Mouse (Mus musculus): Measurements from ENCODE around the gene Rpl18.

Rpl18 gene

DNA sequence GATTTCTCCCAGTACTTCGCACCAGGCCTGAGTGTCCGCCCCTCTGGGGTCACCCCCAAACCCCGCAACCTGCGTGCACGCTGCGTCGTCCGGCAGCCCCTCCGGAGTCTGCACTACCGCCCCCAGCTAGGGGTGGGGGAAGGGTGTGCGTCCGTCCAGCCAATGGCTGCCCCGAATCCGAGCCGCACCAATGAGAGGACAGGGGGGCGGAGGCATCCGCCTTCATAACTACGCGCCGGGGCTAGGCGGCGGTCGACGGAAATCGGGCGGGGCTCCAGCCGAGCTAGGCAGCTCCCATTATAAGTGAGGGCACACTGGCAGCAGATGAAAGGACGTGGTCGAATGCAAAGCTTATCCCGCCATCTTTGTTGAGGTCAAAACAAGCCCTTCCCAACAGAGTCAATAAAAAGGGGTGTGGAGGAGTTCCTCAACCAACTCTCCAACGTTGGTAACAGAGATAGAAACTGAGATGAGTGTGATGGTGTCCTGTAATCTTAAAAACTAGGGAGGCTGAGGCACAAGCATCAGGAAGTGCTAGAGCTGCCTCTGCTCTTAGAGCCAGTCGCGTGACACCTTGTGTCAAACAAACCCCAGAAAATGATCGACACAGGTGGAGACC, at the start of gene Rpl18:
Rpl18 (plus strand) TSS at position 368 of the 619 bp plus-strand sequence.
- peak; percentile 98 to 99 for DNase-seq (ENCODE audit: low spot score in 2 of 2)

- DNase-seq (ENCODE audit: low spot score in 2 of 2): no peak
These were observed 49.1 kb upstream of the Rpl18 start, which contains the start of gene Fut2 for GRCm38 (mm10) chr7:45666161-45666560. TSS of gene Fut2 (minus strand) at chr7:45666394.

- DNase-seq (ENCODE audit: low spot score in 2 of 2): no peak
These were observed 47.5 kb upstream of the Rpl18 start for GRCm38 (mm10) chr7:45667761-45668160.

DNA sequence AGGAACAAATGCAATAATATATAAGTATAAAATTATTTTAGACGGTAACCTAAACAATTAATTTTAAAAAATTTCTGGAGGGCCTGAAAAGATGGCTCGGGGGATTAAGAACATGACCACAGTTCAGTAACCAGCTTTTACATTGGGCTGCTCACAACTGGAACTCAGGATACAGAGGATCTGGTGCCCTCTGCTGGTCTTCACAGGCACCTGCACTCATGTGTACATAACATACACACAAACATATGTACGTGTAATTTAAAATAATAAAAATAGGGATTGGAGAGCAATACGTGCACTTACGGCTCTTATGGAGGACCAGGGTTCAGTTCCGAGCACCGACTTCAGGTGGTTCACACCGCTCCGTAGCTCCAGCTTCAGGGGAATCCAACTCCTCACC, 46.3 kb upstream of the Rpl18 start:
- DNase-seq (ENCODE audit: low spot score in 2 of 2): no peak

DNA sequence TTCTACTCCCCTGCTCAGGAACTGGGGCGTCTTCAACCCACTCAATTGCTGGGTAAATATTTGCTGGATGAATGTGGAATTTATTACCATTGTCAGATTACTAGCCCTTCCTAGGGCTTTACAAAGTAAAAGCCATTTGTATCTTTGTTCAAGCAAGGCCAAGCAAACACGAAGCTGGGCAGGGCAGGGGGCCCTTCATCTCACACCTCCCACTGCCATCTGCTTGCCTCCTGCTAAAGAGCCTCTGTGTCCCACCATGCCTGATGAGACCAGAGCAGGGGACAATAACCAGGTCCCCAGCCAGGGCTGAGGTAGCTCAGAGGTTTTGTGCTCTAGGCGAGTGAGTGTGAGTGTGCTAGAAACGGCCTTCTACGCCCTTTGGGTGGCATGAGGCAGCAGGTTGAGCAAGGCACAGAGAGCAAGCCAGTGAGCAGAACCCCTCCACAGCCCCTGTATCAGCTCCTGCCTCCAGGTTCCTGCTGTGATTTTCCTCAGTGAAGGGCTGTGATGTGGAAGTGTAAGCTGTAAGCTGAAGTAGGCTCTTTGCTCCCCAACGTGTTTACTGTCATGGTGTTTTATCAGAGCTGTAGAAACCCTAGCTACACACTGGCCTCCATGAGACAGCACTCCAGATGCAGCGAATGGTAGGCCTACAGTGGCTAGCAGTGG, 37.5 kb upstream of the Rpl18 start:
- DNase-seq (ENCODE audit: low spot score in 2 of 2): no peak

GRCm38 (mm10) chr7:45678513-45678912, 36.7 kb upstream of the Rpl18 start:
- DNase-seq (ENCODE audit: low spot score in 2 of 2): no peak

DNA sequence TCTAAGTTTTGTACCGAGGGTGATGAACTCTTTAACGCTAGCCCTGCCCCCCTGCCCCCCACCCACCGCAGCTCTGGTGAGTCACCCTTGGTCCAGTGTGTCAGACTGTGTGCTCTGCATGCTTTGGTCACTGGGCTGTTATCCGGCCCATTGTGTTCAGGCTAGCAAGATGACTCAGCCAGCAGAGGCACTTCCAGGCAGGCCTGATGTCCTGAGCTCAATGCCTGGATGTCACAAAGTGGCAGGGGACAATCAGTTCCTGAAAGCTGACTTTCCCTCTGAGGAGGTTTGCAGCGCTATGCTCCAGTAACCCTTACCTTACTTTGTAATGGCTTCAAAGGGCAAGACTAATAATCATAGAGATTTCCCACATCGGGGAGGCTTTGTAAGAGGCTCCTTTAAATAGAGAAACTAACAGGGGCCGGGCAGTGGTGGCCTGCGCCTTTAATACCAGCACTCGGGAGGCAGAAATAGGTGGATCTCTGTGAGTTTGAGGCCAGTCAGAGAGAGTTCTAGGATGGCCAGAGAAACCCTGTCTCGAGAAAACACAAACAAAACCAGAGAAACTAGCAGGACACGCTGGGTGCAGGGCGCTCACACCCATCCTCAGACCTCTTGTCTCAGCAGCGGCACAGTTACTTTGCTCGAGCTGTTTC, 35.2 kb upstream of the Rpl18 start:
- no peak for DNase-seq (ENCODE audit: low spot score in 2 of 2)

GRCm38 (mm10) chr7:45681046-45681736, 34.1 kb upstream of the Rpl18 start:
- DNase-seq (ENCODE audit: low spot score in 2 of 2): no peak

DNA sequence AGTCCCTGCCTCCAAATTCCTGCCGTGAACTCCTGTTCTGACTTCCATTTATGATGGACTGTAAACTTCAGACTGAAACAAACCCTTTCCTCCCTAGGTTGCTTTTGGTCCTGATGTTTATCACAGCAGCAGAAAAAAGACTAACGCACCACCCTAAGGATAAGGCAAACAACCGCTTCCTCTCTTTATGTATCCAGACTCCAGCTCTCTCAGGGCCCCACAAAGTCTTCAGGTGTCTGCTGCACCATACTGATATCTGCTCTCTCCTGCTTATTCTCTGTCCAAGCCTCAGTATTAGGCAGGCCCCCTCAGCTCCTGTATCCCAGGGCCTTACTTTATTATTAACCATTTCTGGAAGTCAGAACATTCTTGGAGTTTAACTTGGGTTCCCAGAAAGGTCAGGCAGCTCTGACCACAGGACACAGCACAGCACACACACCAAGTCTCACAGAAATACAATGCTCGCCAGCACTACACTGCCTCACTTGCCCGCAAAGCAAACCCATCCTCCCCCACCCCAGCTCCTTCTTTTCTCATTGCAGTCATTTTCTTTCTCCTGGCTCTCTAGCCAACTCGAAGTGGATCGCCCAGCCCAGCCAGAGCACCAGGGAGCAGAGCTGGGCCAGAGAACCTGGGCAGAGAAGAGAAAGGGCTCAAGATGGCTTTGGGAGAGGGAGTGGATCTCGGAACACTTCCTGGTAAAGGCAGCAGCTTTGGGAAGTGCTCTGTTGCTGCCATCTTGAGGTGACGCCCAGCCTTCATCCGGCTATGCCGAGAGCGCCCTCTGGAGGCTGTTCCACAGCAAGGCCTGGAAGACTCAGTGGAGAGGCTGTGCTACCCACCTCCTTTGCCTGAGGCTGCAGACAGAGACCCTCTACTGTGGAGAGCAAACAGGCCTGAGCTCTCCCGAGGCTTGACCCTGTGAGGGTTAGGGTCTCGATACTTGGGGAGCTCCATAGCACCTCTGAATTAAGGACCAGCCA, 32.8 kb upstream of the Rpl18 start:
- peak; percentile 81 to 87 for DNase-seq (ENCODE audit: low spot score in 2 of 2)

DNA sequence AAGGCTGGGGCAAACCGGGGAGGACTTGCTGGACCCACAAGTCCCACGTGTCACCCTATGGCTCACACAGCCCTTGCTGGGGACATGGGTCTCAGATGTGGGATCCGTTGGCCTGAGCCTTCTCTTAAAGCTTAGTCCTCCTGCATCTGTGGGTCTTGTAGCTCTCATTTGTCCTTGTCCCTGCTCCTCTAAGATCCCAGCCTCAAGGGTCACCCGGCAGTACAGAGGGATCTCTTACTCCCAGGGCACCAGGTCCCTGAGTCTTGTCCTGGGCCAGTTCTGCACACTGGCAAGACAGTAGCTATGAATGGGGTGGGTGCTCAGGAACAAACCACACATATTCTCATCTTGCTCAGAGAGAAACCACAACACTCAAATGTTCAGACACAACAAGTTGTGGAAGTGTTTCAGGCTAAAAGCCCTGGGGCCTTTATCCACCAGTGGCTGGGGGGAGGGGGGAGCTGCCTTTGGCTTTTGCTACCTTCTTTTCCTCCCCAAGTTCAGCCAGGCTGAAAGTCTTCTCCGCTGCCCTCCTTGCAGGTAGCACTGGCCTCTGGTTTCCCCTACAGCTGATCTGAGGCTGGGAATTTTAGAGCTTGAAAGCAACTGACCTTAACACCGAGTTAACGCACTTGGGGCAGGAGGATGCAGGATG, 31.7 kb upstream of the Rpl18 start, which contains the start of gene Ntn5:
Ntn5 (plus strand) TSS at position 627 of the 655 bp plus-strand sequence.
- no peak for DNase-seq (ENCODE audit: low spot score in 2 of 2)

- no peak for DNase-seq (ENCODE audit: low spot score in 2 of 2)
These were observed 29.4 kb upstream of the Rpl18 start for GRCm38 (mm10) chr7:45685811-45686210.

DNA sequence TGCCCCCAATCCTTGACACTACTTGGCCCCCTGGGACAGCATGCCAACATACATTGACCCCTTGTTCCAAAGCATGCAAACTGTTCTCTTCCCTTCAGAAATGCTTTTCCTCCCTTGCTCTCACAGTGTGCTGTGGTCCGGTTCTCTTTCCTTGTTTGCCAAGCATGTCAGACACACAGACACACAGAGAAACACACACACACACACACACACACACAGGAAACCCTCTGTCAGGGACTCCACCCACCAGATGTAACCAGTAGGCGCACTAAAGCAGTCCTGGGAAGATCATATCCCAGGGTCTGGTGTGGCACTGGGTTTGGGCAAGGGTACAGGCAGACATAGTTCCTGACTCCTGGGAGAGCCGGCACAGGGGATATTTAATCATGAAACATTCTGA, 28.4 kb upstream of the Rpl18 start:
- no peak for DNase-seq (ENCODE audit: low spot score in 2 of 2)

DNA sequence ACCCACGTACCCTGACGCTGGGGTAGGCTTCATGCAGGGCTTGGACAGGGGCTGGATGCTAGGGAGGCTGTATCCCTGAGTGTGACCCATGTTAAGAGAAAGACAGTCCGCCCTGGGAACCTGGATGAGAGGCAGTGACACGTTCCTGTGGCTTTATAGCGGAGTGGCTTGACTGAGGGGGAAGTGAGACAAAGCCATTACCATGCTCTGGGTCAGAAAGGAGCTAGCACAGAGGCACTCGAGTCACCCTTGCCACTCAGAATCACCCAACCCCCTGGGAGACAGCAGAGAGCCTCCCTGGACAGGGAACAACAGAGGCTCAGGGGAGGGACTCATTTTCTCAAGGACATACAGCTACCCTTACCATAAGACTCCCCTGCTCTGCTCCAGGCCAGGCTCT, 26.2 kb upstream of the Rpl18 start:
- DNase-seq (ENCODE audit: low spot score in 2 of 2): no peak

- no peak for DNase-seq (ENCODE audit: low spot score in 2 of 2)
These were observed 25.5 kb upstream of the Rpl18 start for GRCm38 (mm10) chr7:45689800-45690199.

DNA sequence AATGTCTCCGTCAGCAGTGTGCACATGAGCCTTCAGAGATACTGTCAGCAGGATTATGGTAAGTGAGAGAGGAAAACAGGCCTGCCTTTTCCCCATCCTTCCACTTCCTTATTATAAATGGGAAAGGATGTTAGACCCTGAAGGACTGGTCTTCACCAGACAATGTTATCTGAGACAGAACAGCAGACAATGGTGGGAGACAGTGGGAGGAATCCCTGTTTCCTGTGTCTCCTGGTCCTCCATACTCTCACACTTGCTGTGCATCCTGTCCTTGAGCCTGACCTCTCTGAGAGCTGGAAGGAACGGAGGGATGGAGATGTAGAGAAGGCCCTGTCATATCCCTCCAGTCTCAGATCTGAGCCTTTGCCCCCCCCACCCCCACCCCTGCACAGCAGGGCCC, 22.9 kb upstream of the Rpl18 start:
- DNase-seq (ENCODE audit: low spot score in 2 of 2): no peak

GRCm38 (mm10) chr7:45693921-45694591, 21.2 kb upstream of the Rpl18 start, which contains the start of gene Sec1:
TSS of gene Sec1 (minus strand) at chr7:45694402.
- no peak for DNase-seq (ENCODE audit: low spot score in 2 of 2)

- no peak for DNase-seq (ENCODE audit: low spot score in 2 of 2)
These were observed 20.2 kb upstream of the Rpl18 start for GRCm38 (mm10) chr7:45695098-45695497.

- DNase-seq (ENCODE audit: low spot score in 2 of 2): no peak
These were observed 17.4 kb upstream of the Rpl18 start for GRCm38 (mm10) chr7:45697894-45698293.

- no peak for DNase-seq (ENCODE audit: low spot score in 2 of 2)
These were observed 15.6 kb upstream of the Rpl18 start, which contains the start of gene Car11 for GRCm38 (mm10) chr7:45699523-45700141. TSS of gene Car11 (plus strand) at chr7:45699843.

Data from frontal cortex, postnatal 36 days (tissue).